Mouse (Mus musculus): ENCODE measurements at regions not wholly inside any gene's neighbourhood (a gene's known extent, or its start where the extent isn't known, plus 50 kb on each side); places are given as distances from the start of the nearest gene placed in this dataset.
"Not testable (repeated sequence)": the region's sequence is repeated elsewhere in the genome, so short reads cannot be mapped to it uniquely, and the experiment has no call there.

DNA sequence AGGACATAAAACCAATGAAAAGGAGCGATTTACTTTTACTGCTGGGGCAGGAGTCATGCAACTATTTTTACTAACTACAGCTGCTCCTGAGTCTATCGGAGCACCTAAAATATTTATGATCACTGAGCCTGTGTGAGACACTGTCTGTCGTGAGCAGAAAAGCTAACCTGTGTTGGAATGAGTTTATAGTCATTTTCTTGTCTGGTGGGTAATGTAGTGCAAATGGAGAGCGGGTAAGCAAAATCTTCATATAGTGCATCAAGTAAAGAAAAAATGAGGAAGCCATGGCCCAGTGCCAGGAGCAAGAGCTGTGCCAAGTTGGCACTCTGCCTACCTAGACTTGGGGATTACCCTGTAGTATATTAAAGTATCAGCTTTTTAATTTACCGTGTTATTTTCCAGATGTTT is 1363.1 kb upstream of the Got2 start:
- peak; percentile 35 to 38 for DNase-seq (ENCODE audit: low spot score in 2 of 2)

DNA sequence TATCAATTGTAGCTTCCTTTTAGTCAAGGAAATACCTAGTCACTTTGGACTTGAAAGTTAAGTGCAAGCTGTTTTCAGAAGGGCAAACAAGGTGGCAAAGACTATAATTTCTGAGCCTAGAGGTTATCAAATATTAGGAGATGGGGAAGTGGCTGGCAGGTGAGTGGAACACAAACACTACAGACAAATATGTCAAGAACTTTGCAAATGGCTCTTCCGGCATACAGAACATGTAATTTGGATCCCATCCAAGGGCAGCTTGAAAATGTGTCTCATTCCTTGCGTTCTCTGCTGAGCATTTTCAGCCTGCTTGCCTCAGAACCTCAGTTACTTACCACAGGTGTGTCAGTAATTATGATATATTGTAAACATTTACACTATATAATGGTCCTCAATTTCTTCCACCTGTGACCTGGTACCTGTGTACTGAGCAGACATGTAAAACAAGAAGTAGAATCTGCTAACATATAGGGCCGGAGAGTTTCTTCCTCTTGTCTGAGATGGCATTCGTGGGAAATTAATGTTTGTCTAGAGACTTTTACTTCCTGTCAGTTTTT is 1346.3 kb upstream of the Got2 start:
- no peak for DNase-seq (ENCODE audit: low spot score in 2 of 2)

- DNase-seq (ENCODE audit: low spot score in 2 of 2): no peak
Measured at GRCm38 (mm10) chr8:97232619-97233376, 1344.5 kb upstream of the Got2 start.

GRCm38 (mm10) chr8:97231652-97232051 is 1343.3 kb upstream of the Got2 start:
- no peak for DNase-seq (ENCODE audit: low spot score in 2 of 2)

DNA sequence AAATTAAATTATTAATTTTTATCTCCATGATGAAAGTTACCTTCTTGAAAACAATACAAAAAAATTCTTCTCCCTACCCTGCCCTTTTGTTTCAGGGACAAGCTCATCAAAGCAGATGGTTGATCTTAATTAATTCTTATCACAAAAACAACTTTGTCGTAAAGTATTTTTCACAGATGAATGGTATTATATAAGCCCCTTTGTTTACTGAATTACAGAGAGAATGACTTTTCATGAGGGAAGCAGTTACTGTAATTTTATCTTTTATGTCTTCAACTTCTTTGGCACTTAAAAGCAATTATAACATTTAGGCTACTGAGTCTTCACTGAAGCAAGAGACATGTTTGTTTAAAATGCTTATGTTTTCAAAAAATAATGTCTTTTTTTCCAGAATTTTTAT is 1303.5 kb upstream of the Got2 start:
- DNase-seq (ENCODE audit: low spot score in 2 of 2): no peak

DNA sequence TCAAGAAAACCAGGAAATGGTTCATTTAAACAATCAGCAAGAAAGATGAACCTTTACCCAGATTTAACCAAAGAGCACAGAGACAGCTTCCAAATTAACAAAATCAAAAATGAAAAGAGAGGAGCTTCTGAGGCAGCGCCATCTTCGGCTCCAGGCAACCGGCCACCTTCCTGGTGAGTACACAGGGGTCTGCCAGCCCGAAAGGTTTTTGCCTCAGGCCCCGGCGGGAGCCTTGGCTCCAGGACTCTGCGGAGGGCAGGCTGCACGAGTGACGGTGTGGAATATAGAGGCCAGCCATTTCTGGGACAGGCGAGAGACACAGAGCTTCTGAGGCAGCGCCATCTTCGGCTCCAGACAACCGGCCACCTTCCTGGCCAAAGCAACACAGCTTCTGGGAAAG is 1295.5 kb upstream of the Got2 start:
- not testable (repeated sequence) for DNase-seq (ENCODE audit: low spot score in 2 of 2)

GRCm38 (mm10) chr8:97182456-97182855 is 1294.1 kb upstream of the Got2 start:
- not testable (repeated sequence) for DNase-seq (ENCODE audit: low spot score in 2 of 2)

Data from right cerebral cortex, postnatal 10 days (tissue).